Mouse (Mus musculus) A20 (cell line): ENCODE data around the gene Rbbp8nl.

ENCODE experiments used
- DNase-seq: peaks from one replicate; pipeline ENCODE4 v3.0.0-alpha.2; 2011; ENCODE audit warnings: low read depth, low spot score

The Rbbp8nl gene

DNA sequence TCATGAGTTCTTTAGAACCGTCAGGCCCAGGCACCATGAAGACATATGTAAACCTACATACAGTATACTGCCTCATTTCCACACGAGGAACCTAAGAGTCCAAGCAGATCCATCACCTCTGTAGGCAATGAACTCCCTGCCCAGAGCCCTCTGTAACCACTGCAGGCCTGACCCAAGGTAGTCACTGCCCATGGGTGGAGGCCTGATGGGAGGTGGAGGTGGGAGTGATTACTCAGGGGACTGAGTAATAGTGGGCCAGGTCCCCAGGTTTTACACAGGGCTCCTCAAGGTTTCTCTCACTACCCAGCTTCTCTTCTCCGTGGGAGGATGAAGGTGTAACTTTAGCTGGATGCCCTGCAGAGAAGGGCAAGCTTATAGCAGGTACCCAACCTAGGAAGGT lies 60.5 kb downstream of the Rbbp8nl start:
- DNase-seq, result no peak

DNA sequence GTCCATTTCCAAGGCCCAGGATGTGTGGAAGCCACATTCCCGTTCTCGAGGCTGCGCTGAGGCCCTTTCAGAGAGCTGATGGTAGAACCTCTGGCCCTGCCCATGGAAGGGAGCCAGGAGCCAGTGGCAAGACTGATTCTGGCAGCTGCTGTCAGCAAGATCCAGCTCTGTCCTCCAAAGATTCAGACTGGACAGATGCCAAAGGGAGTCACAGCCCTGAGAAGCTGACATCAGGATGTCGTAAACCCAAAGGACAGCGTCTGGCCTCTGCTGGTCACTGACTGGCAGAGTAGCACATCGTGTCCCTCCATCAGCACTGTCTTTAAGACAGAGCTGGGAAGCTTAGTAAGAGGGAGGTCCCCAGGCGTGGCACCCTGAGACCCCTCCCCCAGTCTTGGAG lies 61.1 kb downstream of the Rbbp8nl start:
- DNase-seq, result no peak

DNA sequence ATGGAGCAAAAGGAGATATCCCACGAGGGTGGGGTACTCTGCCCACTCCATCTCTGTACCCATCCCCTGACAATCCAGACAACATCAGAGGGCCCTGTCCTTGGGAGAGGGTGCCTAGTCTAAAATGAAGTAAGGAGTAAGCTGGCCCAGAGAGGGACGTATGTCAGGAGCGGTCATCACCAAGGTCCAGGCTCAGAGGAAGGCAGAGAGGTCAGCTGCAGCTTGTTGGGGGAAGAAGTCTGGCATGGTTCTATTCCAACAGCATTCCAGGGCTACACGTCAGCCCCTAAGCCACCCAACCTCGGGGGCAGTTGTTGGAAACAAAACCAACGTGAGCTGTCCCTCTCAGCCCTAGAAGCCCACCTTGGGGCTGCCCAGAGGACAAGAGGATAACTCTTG lies 61.6 kb downstream of the Rbbp8nl start:
- no peak for DNase-seq
